Mouse (Mus musculus): Measurements from ENCODE around the gene Ube2q2. TPM values are rescaled to one million over a fixed set of nuclear protein-coding genes. Genes with fewer than 3 reads are reported as not detected.
"Not testable (repeated sequence)": the region's sequence is repeated elsewhere in the genome, so short reads cannot be mapped to it uniquely, and the experiment has no call there.

The Ube2q2 gene
- polyA plus RNA-seq, 1 experiment from 2014 or later = 24.5 TPM

GRCm38 (mm10) chr9:55241863-55242685, 93.4 kb downstream of the Ube2q2 start:
- DNase-seq (ENCODE audit: low spot score) = peak; percentile 28

GRCm38 (mm10) chr9:55243280-55243679, 94.6 kb downstream of the Ube2q2 start:
- Histone ChIP-seq H3K9ac (replicated peaks; ENCODE audit: low read depth) (no peak overlapping the region), H3K27me3 (replicated peaks; ENCODE audit: insufficient read depth, low read length) (no peaks in the 10 kb centered on the region), H3K4me1 (ENCODE audit: insufficient read depth, low read depth, low read length) (no peaks in the 10 kb centered on the region), H3K36me3 (ENCODE audit: insufficient read depth, low read length) (no peaks in the 10 kb centered on the region), H3K4me2 (replicated peaks; ENCODE audit: low read depth, low read length) (no peak overlapping the region), H3K27ac (ENCODE audit: low read length) (no peak overlapping the region), H3K9me3 (ENCODE audit: low read length) (no peaks in the 10 kb centered on the region), H3K4me3 (ENCODE audit: low read depth, low read length) (no peak overlapping the region)
- DNase-seq (ENCODE audit: low spot score) (no peak), ATAC-seq (no peak)
- WGBS = 63% methylated on average over 3 of the region's 3 CpGs
- TF ChIP-seq EP300 (IDR thresholded peaks at IDR 0.05) = no peak
- TF ChIP-seq CTCF (IDR thresholded peaks at IDR 0.05) = no peak

More at GRCm38 (mm10) chr9:55241863-55242685, 93.4 kb downstream of the Ube2q2 start:
- H3K4me3 ChIP-seq (ENCODE audit: low read depth, low read length) = peak overlapping the region; percentile 17; the same call in 1 of the 2 replicates
- no peaks in the 10 kb centered on the region for H3K9me3 ChIP-seq (ENCODE audit: low read length)
- 36% methylated on average over 24 of the region's 24 CpGs for WGBS
- H3K9ac ChIP-seq (replicated peaks; ENCODE audit: low read depth) = no peak overlapping the region
- H3K4me2 ChIP-seq (replicated peaks; ENCODE audit: low read depth, low read length) = peak overlapping the region; percentile 42
- no peaks in the 10 kb centered on the region for H3K36me3 ChIP-seq (ENCODE audit: insufficient read depth, low read length)
- no peak for ATAC-seq
- H3K27me3 ChIP-seq (replicated peaks; ENCODE audit: insufficient read depth, low read length) = no peaks in the 10 kb centered on the region
- H3K4me1 ChIP-seq (ENCODE audit: insufficient read depth, low read depth, low read length) = no peaks in the 10 kb centered on the region
- no peak overlapping the region for H3K27ac ChIP-seq (ENCODE audit: low read length)
- no peak for TF ChIP-seq CTCF (IDR thresholded peaks at IDR 0.05)
- no peak for TF ChIP-seq EP300 (IDR thresholded peaks at IDR 0.05)

GRCm38 (mm10) chr9:55244079-55244478, 95.4 kb downstream of the Ube2q2 start:
- no peak overlapping the region for H3K4me3 ChIP-seq (ENCODE audit: low read depth, low read length)
- no peaks in the 10 kb centered on the region for H3K4me1 ChIP-seq (ENCODE audit: insufficient read depth, low read depth, low read length)
- H3K27me3 ChIP-seq (replicated peaks; ENCODE audit: insufficient read depth, low read length) = no peaks in the 10 kb centered on the region
- H3K9ac ChIP-seq (replicated peaks; ENCODE audit: low read depth) = no peak overlapping the region
- WGBS = 65% methylated on average over 3 of the region's 3 CpGs
- DNase-seq (ENCODE audit: low spot score) (no peak), ATAC-seq (no peak)
- H3K9me3 ChIP-seq (ENCODE audit: low read length) = no peaks in the 10 kb centered on the region
- H3K27ac ChIP-seq (ENCODE audit: low read length) = no peak overlapping the region
- TF ChIP-seq CTCF (IDR thresholded peaks at IDR 0.05) = no peak
- no peak for TF ChIP-seq EP300 (IDR thresholded peaks at IDR 0.05)
- no peaks in the 10 kb centered on the region for H3K36me3 ChIP-seq (ENCODE audit: insufficient read depth, low read length)
- no peak overlapping the region for H3K4me2 ChIP-seq (replicated peaks; ENCODE audit: low read depth, low read length)

- not testable (repeated sequence) for H3K4me1 ChIP-seq (ENCODE audit: insufficient read depth, low read depth, low read length); H3K27ac ChIP-seq (ENCODE audit: low read length); H3K9ac ChIP-seq (replicated peaks; ENCODE audit: low read depth); H3K27me3 ChIP-seq (replicated peaks; ENCODE audit: insufficient read depth, low read length); H3K4me2 ChIP-seq (replicated peaks; ENCODE audit: low read depth, low read length); H3K36me3 ChIP-seq (ENCODE audit: insufficient read depth, low read length); ATAC-seq; H3K9me3 ChIP-seq (ENCODE audit: low read length); H3K4me3 ChIP-seq (ENCODE audit: low read depth, low read length); DNase-seq (ENCODE audit: low spot score)
- 79% methylated on average over 1 of the region's 1 CpGs for WGBS
Measured at GRCm38 (mm10) chr9:55245057-55245750, 96.5 kb downstream of the Ube2q2 start.

- H3K27ac ChIP-seq (ENCODE audit: low read length) = no peak overlapping the region
- H3K4me3 ChIP-seq (ENCODE audit: low read depth, low read length) = no peak overlapping the region
- H3K4me1 ChIP-seq (ENCODE audit: insufficient read depth, low read depth, low read length) = no peaks in the 10 kb centered on the region
- TF ChIP-seq CTCF (IDR thresholded peaks at IDR 0.05) (no peak), EP300 (IDR thresholded peaks at IDR 0.05) (no peak)
- H3K9me3 ChIP-seq (ENCODE audit: low read length) = no peaks in the 10 kb centered on the region
- H3K36me3 ChIP-seq (ENCODE audit: insufficient read depth, low read length) = no peaks in the 10 kb centered on the region
- ATAC-seq (no peak), DNase-seq (ENCODE audit: low spot score) (no peak)
- 54% methylated on average over 8 of the region's 8 CpGs for WGBS
- no peak overlapping the region for H3K4me2 ChIP-seq (replicated peaks; ENCODE audit: low read depth, low read length)
- H3K27me3 ChIP-seq (replicated peaks; ENCODE audit: insufficient read depth, low read length) = no peaks in the 10 kb centered on the region
- H3K9ac ChIP-seq (replicated peaks; ENCODE audit: low read depth) = no peak overlapping the region
Measured at GRCm38 (mm10) chr9:55246440-55246839, 97.8 kb downstream of the Ube2q2 start.

GRCm38 (mm10) chr9:55246918-55247317, 98.3 kb downstream of the Ube2q2 start:
- H3K27ac ChIP-seq (ENCODE audit: low read length) = no peak overlapping the region
- H3K4me1 ChIP-seq (ENCODE audit: insufficient read depth, low read depth, low read length) = no peaks in the 10 kb centered on the region
- no peak for ATAC-seq
- H3K4me3 ChIP-seq (ENCODE audit: low read depth, low read length) = no peak overlapping the region
- 89% methylated on average over 4 of the region's 4 CpGs for WGBS
- no peak for TF ChIP-seq EP300 (IDR thresholded peaks at IDR 0.05)
- TF ChIP-seq CTCF (IDR thresholded peaks at IDR 0.05) = no peak
- H3K4me2 ChIP-seq (replicated peaks; ENCODE audit: low read depth, low read length) = no peak overlapping the region
- H3K9me3 ChIP-seq (ENCODE audit: low read length) = no peaks in the 10 kb centered on the region
- H3K36me3 ChIP-seq (ENCODE audit: insufficient read depth, low read length) = no peaks in the 10 kb centered on the region
- DNase-seq (ENCODE audit: low spot score) = no peak
- no peak overlapping the region for H3K9ac ChIP-seq (replicated peaks; ENCODE audit: low read depth)
- H3K27me3 ChIP-seq (replicated peaks; ENCODE audit: insufficient read depth, low read length) = no peaks in the 10 kb centered on the region

Data from lung, postnatal 0 days (tissue).